Mouse (Mus musculus) limb, embryonic 14.5 days (tissue): Measurements from ENCODE around the gene Gm21954. TPM values are rescaled to one million over a fixed set of nuclear protein-coding genes. Genes with fewer than 3 reads are reported as not detected.
A peak's percentile ranks its signal among the peaks of the same experiment; 100 is the strongest.

ENCODE experiments used
- ATAC-seq: fragments of 200-750 bp; cut with Nextera tagmentation; 2 replicates; pipeline ENCODE4 v1.8.0; 2017; ENCODE audit warnings: low read depth, moderate number of reproducible peaks, moderate TSS enrichment; ENCODE audit not compliant: low FRiP score
- DNase-seq: peaks from one replicate; pipeline ENCODE4 v3.0.0-alpha.2; 2015; ENCODE audit warnings: low spot score
- H3K27ac ChIP-seq: fragments of 300-500 bp; sonication (generic); replicated peaks from 2 replicates; pipeline ENCODE4 v1.5.1; 2014; ENCODE audit warnings: low read depth, mild to moderate bottlenecking, low read length, moderate library complexity, mixed read lengths
- H3K27me3 ChIP-seq: fragments of 300-500 bp; sonication (generic); 2 replicates; pipeline ENCODE4 v1.6.1; 2014; ENCODE audit warnings: low read length, mixed read lengths; ENCODE audit not compliant: control insufficient read depth, insufficient read depth
- H3K36me3 ChIP-seq: fragments of 300-500 bp; sonication (generic); 2 replicates; pipeline ENCODE4 v1.6.1; 2014; ENCODE audit warnings: mild to moderate bottlenecking, low read length, moderate library complexity, mixed read lengths; ENCODE audit not compliant: control insufficient read depth, insufficient read depth
- H3K4me1 ChIP-seq: fragments of 300-500 bp; sonication (generic); 2 replicates; pipeline ENCODE4 v1.6.1; 2014; ENCODE audit warnings: antibody characterized with exemption, low read length, mixed read lengths; ENCODE audit not compliant: control insufficient read depth, insufficient read depth
- H3K4me2 ChIP-seq: fragments of 300-500 bp; sonication (generic); replicated peaks from 2 replicates; pipeline ENCODE4 v1.6.1; 2014; ENCODE audit warnings: low read depth, mild to moderate bottlenecking, low read length, moderate library complexity; ENCODE audit not compliant: severe bottlenecking
- H3K4me3 ChIP-seq: fragments of 300-500 bp; sonication (generic); replicated peaks from 2 replicates; pipeline ENCODE4 v1.5.1; 2014; ENCODE audit warnings: low read length
- H3K9ac ChIP-seq: fragments of 300-500 bp; sonication (generic); 2 replicates; pipeline ENCODE4 v1.6.1; 2014; ENCODE audit warnings: mild to moderate bottlenecking, low read depth, low read length, moderate library complexity; ENCODE audit not compliant: severe bottlenecking
- H3K9me3 ChIP-seq: fragments of 300-500 bp; sonication (generic); 2 replicates; pipeline ENCODE4 v1.6.1; 2016; ENCODE audit warnings: low read length; ENCODE audit not compliant: control insufficient read depth
- POLR2A ChIP-seq: fragments of 200-500 bp; IDR thresholded peaks from 2 replicates; pipeline ENCODE4 v1.8.0; 2012; ENCODE audit warnings: inconsistent platforms, mild to moderate bottlenecking, moderate library complexity, borderline replicate concordance; ENCODE audit not compliant: insufficient read depth, insufficient read length; ENCODE audit errors: extremely low read depth
- WGBS: fragments of 180-500 bp; shearing (Covaris S2); extraction: QIAGEN DNeasy Blood & Tissue Kit; methylation state at CpG from one replicate; pipeline ENCODE4 v1.1.7; 2014; 5-methylcytosine and 5-hydroxymethylcytosine counted together
- polyA plus RNA-seq, 2 experiments: library from polyadenylated mRNA; depleted of rRNA in 1 of 2; stranded (reverse) in 1 of 2; unstranded in 1 of 2; fragments of >200 nt; fragmentation: Nextera tagmentation in 1 of 2; extraction: Ambion mirVana in 1 of 2; gene quantifications; 2 replicates each; pipeline versions ENCODE4 v1.2.1 to v1.2.3; 2012 to 2014

The Gm21954 gene
- polyA plus RNA-seq, 2 experiments: not detected

GRCm38 (mm10) chr3:55511658-55512057, 39.6 kb upstream of the Gm21954 start:
- H3K4me1 ChIP-seq: peaks cover 17% of the 10 kb centered on the region
- TF ChIP-seq POLR2A: no peak
- peak; percentile 66 for ATAC-seq
- no peak overlapping the region for H3K9ac ChIP-seq
- 0 out of 2 replicates have a peak overlapping the region, but pooled peaks have one; percentile 34 for H3K27ac ChIP-seq
- no peaks in the 10 kb centered on the region for H3K9me3 ChIP-seq
- no peaks in the 10 kb centered on the region for H3K27me3 ChIP-seq
- peaks cover 5% of the 10 kb centered on the region; the same call in 1 of the 2 replicates for H3K36me3 ChIP-seq
- no peak overlapping the region for H3K4me2 ChIP-seq
- DNase-seq: peak; percentile 78
- WGBS: 30% methylated on average over 6 of the region's 6 CpGs
- H3K4me3 ChIP-seq: no peak overlapping the region

- H3K4me1 ChIP-seq: peaks cover 11% of the 10 kb centered on the region
- peaks cover 9% of the 10 kb centered on the region; the same call in 1 of the 2 replicates for H3K36me3 ChIP-seq
- no peaks in the 10 kb centered on the region for H3K27me3 ChIP-seq
- no peak overlapping the region for H3K4me2 ChIP-seq
- no peak overlapping the region for H3K9ac ChIP-seq
- no peak for TF ChIP-seq POLR2A
- DNase-seq (no peak), ATAC-seq (no peak)
- WGBS: 76% methylated on average over 7 of the region's 7 CpGs
- no peak overlapping the region for H3K27ac ChIP-seq
- H3K9me3 ChIP-seq: no peaks in the 10 kb centered on the region
- no peak overlapping the region for H3K4me3 ChIP-seq
These were observed 38.2 kb upstream of the Gm21954 start for GRCm38 (mm10) chr3:55510198-55510597.

- Histone ChIP-seq H3K9ac (no peak overlapping the region), H3K4me2 (no peak overlapping the region), H3K27ac (no peak overlapping the region), H3K36me3 (no peaks in the 10 kb centered on the region), H3K9me3 (no peaks in the 10 kb centered on the region), H3K27me3 (no peaks in the 10 kb centered on the region), H3K4me3 (no peak overlapping the region), H3K4me1 (peaks cover 40% of the 10 kb centered on the region)
- no peak for DNase-seq
- WGBS: 50% methylated on average over 7 of the region's 7 CpGs
- ATAC-seq: no peak
- TF ChIP-seq POLR2A: no peak
These were observed 27.3 kb upstream of the Gm21954 start for GRCm38 (mm10) chr3:55499298-55499697.

- H3K27ac ChIP-seq: peak overlapping the region; percentile 48; the same call in 1 of the 2 replicates
- DNase-seq: peak; percentile 55
- H3K9me3 ChIP-seq: no peaks in the 10 kb centered on the region
- peaks cover 40% of the 10 kb centered on the region for H3K4me1 ChIP-seq
- 0 out of 2 replicates have a peak overlapping the region, but pooled peaks have one; percentile 8 for H3K4me2 ChIP-seq
- peak; percentile 70 for ATAC-seq
- no peak for TF ChIP-seq POLR2A
- H3K27me3 ChIP-seq: no peaks in the 10 kb centered on the region
- WGBS: 9% methylated on average over 9 of the region's 9 CpGs
- H3K9ac ChIP-seq: no peak overlapping the region
- H3K4me3 ChIP-seq: no peak overlapping the region
- H3K36me3 ChIP-seq: no peaks in the 10 kb centered on the region
These were observed 24.5 kb upstream of the Gm21954 start for GRCm38 (mm10) chr3:55496462-55496941.

GRCm38 (mm10) chr3:55495866-55496265, 23.9 kb upstream of the Gm21954 start:
- Histone ChIP-seq H3K27ac (peak overlapping the region; percentile 65; the same call in 1 of the 2 replicates), H3K9ac (no peak overlapping the region), H3K27me3 (no peaks in the 10 kb centered on the region), H3K4me1 (peaks cover 40% of the 10 kb centered on the region), H3K4me2 (no peak overlapping the region), H3K9me3 (no peaks in the 10 kb centered on the region), H3K36me3 (no peaks in the 10 kb centered on the region), H3K4me3 (no peak overlapping the region)
- no peak for TF ChIP-seq POLR2A
- DNase-seq (peak; percentile 70), ATAC-seq (peak; percentile 70)
- 8% methylated on average over 4 of the region's 4 CpGs for WGBS
